Mouse (Mus musculus): ENCODE data around the gene Olfr482.

DNA sequence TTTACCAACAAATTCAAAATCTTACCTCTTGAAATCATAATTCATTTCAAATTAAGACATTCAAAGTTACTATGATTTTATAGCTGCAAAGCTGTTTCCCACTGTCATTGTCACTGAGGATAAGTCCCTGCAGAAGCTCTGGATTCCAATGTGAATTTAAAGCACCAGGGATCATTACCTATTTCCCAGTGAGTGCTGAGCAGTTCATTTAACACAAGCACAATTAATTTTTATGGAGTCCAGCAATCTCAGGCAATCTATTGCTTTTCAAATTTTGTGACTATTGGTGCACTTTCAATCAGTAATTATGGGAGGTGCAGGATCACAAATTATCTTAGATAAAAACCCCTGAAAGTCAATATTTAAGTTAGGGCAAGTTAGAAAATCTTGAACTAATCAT lies 30.0 kb upstream of the Olfr482 start, which contains the start of gene Olfr484:
- TF ChIP-seq EP300 (IDR thresholded peaks at IDR 0.05; ENCODE audit: insufficient read depth, low read depth, low read length) = no peak
- TF ChIP-seq CTCF (IDR thresholded peaks at IDR 0.05; ENCODE audit: low read depth, low read length) = no peak
- no peak for TF ChIP-seq POLR2A (IDR thresholded peaks at IDR 0.05; ENCODE audit: insufficient read depth, low read length)

Data from ES-Bruce4 (cell line).